Mouse (Mus musculus) small intestine, adult 2 months (tissue): ENCODE results near the gene Hmgn1. TPM values are rescaled to one million over a fixed set of nuclear protein-coding genes. Genes with fewer than 3 reads are reported as not detected.
"Not testable (repeated sequence)": the region's sequence is repeated elsewhere in the genome, so short reads cannot be mapped to it uniquely, and the experiment has no call there.

Source experiments
- H3K27ac ChIP-seq: fragments of 200-500 bp; 2 replicates; pipeline ENCODE4 v1.5.1; 2012; ENCODE audit warnings: low read depth, low read length, control low read depth, inconsistent platforms; ENCODE audit not compliant: insufficient read depth
- H3K27me3 ChIP-seq: fragments of 200-500 bp; 2 replicates; pipeline ENCODE4 v1.6.1; 2012; ENCODE audit warnings: mild to moderate bottlenecking, moderate library complexity, low read length, inconsistent platforms; ENCODE audit not compliant: control insufficient read depth, insufficient read depth
- H3K36me3 ChIP-seq: fragments of 200-500 bp; 2 replicates; pipeline ENCODE4 v1.6.1; 2012; ENCODE audit warnings: mild to moderate bottlenecking, low read length, control low read depth, inconsistent platforms; ENCODE audit not compliant: control insufficient read depth, insufficient read depth
- H3K4me1 ChIP-seq: fragments of 200-500 bp; 2 replicates; pipeline ENCODE4 v1.6.1; 2012; ENCODE audit warnings: low read length, inconsistent platforms, mixed read lengths; ENCODE audit not compliant: control insufficient read depth, insufficient read depth, insufficient read length
- H3K4me3 ChIP-seq: fragments of 200-500 bp; 2 replicates; pipeline ENCODE4 v1.5.1; 2012; ENCODE audit warnings: low read depth, mild to moderate bottlenecking, control low read depth, inconsistent platforms, low read length, moderate library complexity
- CTCF ChIP-seq: fragments of 200-500 bp; IDR thresholded peaks from 2 replicates; pipeline ENCODE4 v1.5.1; 2012; ENCODE audit warnings: low read depth, mild to moderate bottlenecking, control low read depth, inconsistent platforms, low read length, moderate library complexity, mixed read lengths; ENCODE audit not compliant: insufficient replicate concordance, insufficient read length; ENCODE audit errors: extremely low read depth
- POLR2A ChIP-seq: fragments of 200-500 bp; IDR thresholded peaks from 2 replicates; pipeline ENCODE4 v1.6.1; 2012; ENCODE audit warnings: low read depth, mild to moderate bottlenecking, control low read depth, inconsistent platforms, low read length, moderate library complexity
- WGBS: fragments of 180-500 bp; shearing (Covaris S2); methylation state at CpG from one replicate; pipeline ENCODE4 v1.1.7; 2018; 5-methylcytosine and 5-hydroxymethylcytosine counted together
- polyA plus RNA-seq: library from polyadenylated mRNA; depleted of rRNA; stranded (reverse); fragments of >200 nt; gene quantifications from 2 replicates; pipeline ENCODE4 v1.2.3, GENCODE M21; 2012

The Hmgn1 gene
- polyA plus RNA-seq, 1 experiment: 4.4 TPM

GRCm38 (mm10) chr16:96126684-96127171, 801 bp downstream of the Hmgn1 start:
- WGBS: 3% methylated on average over 19 of the region's 19 CpGs
- H3K27ac ChIP-seq: no peak overlapping the region

DNA sequence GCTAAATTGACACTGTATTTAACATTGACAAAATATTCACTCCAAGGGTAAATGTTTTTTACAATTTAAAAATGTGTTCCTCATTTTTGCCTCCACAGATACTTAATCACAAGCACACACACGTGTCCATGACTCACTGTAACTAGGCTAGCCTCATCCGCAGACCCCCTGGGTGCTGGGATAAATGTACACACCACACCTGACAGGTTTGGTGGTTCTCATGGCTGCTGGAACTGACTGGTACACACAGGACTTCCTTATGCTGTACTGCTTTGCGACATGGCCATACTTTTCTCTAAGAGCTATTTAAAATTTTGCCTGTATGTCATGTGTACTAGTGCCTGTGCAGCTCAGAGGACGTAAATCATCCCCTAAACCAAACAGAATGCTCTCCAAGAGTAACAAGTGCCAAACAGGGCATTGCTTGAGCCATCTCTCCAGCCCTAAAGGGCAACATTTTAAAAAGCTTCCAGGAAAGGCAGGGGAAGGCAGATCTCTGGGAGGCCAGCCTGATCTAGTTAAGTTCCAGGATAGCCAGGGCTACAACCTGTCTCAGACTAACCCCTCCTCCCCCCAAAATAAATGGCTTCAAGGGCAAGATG, 7.4 kb downstream of the Hmgn1 start:
- H3K27me3 ChIP-seq: no peaks in the 10 kb centered on the region
- H3K4me1 ChIP-seq: no peaks in the 10 kb centered on the region
- no peak for TF ChIP-seq CTCF
- TF ChIP-seq POLR2A: no peak
- no peak overlapping the region for H3K4me3 ChIP-seq
- 51% methylated on average over 4 of the region's 4 CpGs for WGBS
- H3K36me3 ChIP-seq: peaks cover 13% of the 10 kb centered on the region
- H3K27ac ChIP-seq: no peak overlapping the region

More at GRCm38 (mm10) chr16:96126684-96127171, 801 bp downstream of the Hmgn1 start:
- peaks cover 10% of the 10 kb centered on the region; the same call in 1 of the 2 replicates for H3K36me3 ChIP-seq
- no peaks in the 10 kb centered on the region for H3K27me3 ChIP-seq
- peak overlapping the region; percentile 79 for H3K4me3 ChIP-seq
- H3K4me1 ChIP-seq: no peaks in the 10 kb centered on the region
- TF ChIP-seq CTCF (no peak), POLR2A (no peak)

DNA sequence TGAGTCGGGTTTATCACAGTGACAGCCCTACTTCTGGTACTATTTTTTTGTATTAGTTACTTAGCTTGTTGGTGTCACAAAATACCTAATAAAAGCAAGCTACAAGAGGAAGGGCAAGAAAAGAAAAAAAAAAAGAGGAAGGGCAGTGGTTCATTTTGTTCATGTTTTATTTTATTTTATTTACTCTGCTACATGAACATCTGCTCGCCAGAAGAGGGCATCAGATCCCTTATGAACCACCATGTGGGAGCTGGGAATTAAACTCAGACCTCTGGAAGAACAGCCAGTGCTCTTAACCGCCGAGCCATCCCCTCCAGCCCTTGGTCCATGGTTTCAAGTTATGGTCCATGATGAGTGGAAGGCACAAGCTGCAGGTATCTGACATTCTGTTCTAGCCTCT, 12.8 kb downstream of the Hmgn1 start:
- no peaks in the 10 kb centered on the region for H3K36me3 ChIP-seq
- TF ChIP-seq CTCF (no peak), POLR2A (no peak)
- no peak overlapping the region for H3K4me3 ChIP-seq
- no peaks in the 10 kb centered on the region for H3K27me3 ChIP-seq
- no peaks in the 10 kb centered on the region for H3K4me1 ChIP-seq
- no peak overlapping the region for H3K27ac ChIP-seq
- 48% methylated on average over 4 of the region's 4 CpGs for WGBS

DNA sequence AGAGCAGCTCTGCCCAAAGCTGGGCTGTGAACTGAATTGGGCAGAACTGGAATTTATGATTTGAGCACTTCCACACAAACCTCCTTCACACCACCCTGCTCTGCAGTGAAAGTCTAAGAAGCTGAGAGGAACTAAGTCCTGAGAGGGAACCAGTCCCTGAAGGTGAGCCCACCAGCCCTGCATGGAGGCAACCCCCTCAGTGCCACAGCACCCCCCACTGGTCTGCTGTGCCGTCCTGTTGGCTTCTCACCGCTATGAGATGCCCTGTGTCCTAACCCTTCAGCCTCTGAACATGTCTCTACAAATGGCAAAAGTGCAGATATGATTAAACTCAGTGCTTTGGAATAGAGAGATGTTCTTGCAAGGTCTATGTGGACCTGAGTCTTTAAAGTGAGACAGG, 14.8 kb downstream of the Hmgn1 start:
- Histone ChIP-seq H3K4me1 (no peaks in the 10 kb centered on the region), H3K27me3 (no peaks in the 10 kb centered on the region), H3K27ac (no peak overlapping the region), H3K4me3 (no peak overlapping the region), H3K36me3 (no peaks in the 10 kb centered on the region)
- TF ChIP-seq CTCF (no peak), POLR2A (no peak)
- WGBS: 49% methylated on average over 2 of the region's 2 CpGs

- Histone ChIP-seq H3K36me3 (no peaks in the 10 kb centered on the region), H3K4me1 (no peaks in the 10 kb centered on the region), H3K27ac (peak overlapping the region; percentile 10; the same call in 1 of the 2 replicates), H3K4me3 (no peak overlapping the region), H3K27me3 (no peaks in the 10 kb centered on the region)
- TF ChIP-seq POLR2A: no peak
- TF ChIP-seq CTCF: no peak
- 64% methylated on average over 5 of the region's 5 CpGs for WGBS
Measured at GRCm38 (mm10) chr16:96110655-96111345, 16.7 kb downstream of the Hmgn1 start.

GRCm38 (mm10) chr16:96109673-96110072, 17.9 kb downstream of the Hmgn1 start:
- H3K27me3 ChIP-seq: no peaks in the 10 kb centered on the region
- no peak overlapping the region for H3K4me3 ChIP-seq
- H3K27ac ChIP-seq: no peak overlapping the region
- no peaks in the 10 kb centered on the region for H3K4me1 ChIP-seq
- no peaks in the 10 kb centered on the region for H3K36me3 ChIP-seq
- WGBS: 42% methylated on average over 4 of the region's 4 CpGs
- TF ChIP-seq POLR2A (no peak), CTCF (no peak)

DNA sequence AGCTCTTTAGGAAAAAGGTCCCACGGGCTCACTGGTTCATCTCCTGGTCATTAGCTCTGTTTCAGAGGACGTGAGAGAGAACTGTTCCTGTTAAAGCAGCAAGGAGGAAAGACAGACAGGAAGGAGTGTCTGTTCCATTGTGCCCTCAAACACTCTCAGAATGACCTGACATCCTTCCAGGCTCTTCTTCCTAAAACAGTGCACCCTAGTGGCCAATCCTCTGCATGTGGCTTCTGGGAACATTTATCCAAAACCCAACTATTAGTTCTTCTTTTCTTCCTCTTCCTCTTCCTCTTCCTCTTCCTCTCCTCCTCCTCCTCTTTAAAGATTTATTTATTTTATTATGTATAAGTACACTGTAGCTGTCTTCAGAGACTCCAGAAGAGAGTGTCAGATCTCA, 24.5 kb downstream of the Hmgn1 start:
- WGBS: 37% methylated on average over 2 of the region's 2 CpGs
- Histone ChIP-seq H3K27me3 (no peaks in the 10 kb centered on the region), H3K27ac (no peak overlapping the region), H3K36me3 (no peaks in the 10 kb centered on the region), H3K4me3 (no peak overlapping the region), H3K4me1 (no peaks in the 10 kb centered on the region)
- no peak for TF ChIP-seq POLR2A
- TF ChIP-seq CTCF: no peak

DNA sequence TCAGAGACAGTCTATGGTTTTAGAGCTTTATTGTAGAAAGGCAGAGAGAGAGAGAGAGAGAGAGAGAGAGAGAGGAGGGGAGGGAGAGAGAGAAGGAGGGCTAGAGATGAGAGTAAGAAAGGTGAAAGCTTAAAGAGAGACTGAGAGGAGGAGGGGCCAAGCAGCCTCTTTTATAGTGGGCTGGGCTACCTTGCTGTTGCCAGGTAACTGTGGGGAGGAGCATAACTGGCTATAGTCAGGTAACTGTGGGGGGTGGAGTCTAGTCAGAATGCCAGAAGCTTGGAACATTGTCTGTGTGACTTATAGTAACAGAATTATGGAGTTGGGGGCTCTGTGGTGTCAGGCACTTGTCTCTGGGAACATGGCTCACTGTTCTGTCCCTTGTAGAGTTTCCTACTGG, 29.7 kb downstream of the Hmgn1 start:
- H3K4me1 ChIP-seq, H3K4me3 ChIP-seq, H3K36me3 ChIP-seq, H3K27me3 ChIP-seq, H3K27ac ChIP-seq: not testable (repeated sequence)
